Mouse (Mus musculus): Measurements from ENCODE around the gene Timm23.

DNA sequence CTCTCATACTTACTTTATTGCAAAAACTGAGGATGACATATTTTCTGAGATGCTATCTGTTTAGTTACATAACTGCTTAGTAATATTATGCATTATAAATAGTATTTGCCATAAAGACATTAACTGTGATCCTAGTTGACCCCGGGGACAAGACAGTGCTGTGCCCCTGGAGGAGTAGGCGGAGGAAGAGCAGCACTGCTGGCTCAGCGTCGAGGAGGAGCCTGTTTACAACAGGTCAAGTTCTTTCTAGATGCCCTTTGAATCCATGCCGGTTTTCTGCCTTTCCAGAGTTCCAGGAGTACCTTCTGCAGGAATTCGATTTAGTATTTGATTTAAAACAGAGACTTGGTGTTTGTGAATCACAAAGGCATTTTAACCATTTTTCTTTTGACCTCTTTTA lies 47.9 kb upstream of the Timm23 start:
- TF ChIP-seq POLR2A (IDR thresholded peaks at IDR 0.05; ENCODE audit: borderline replicate concordance, extremely low read depth, low read depth, low read length) (no peak), CTCF (IDR thresholded peaks at IDR 0.05; ENCODE audit: insufficient read depth, low read length) (no peak)
